Mouse (Mus musculus) small intestine, adult 2 months (tissue): ENCODE results near the gene Psmd13.

ENCODE experiments used
- CTCF ChIP-seq: fragments of 200-500 bp; IDR thresholded peaks from 2 replicates; pipeline ENCODE4 v1.5.1; 2012; ENCODE audit warnings: low read depth, mild to moderate bottlenecking, control low read depth, inconsistent platforms, low read length, moderate library complexity, mixed read lengths; ENCODE audit not compliant: insufficient replicate concordance, insufficient read length; ENCODE audit errors: extremely low read depth
- POLR2A ChIP-seq: fragments of 200-500 bp; IDR thresholded peaks from 2 replicates; pipeline ENCODE4 v1.6.1; 2012; ENCODE audit warnings: low read depth, mild to moderate bottlenecking, control low read depth, inconsistent platforms, low read length, moderate library complexity

DNA sequence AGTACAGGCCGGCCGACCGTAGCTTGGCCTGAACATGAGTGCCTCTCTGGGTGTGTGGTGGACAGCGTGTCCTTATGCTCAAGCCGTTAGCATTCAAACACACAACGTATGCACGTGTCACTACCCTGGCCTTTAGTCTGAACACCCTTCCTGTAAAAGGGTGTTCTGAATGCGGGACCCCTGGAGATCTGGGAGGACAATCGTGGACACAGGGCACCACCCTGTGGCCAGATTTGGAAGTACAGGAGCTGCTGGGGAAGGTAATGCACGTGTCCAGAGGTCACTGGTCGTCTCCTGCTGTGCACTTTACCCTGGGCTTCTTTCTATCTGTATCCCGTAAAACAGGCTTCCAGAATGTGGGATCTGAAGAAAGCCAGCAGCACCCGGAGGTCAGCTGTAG lies 21.4 kb downstream of the Psmd13 start:
- peak; percentile 97; the same call in 1 of the 2 replicates for TF ChIP-seq CTCF
- TF ChIP-seq POLR2A, result no peak
